Mouse (Mus musculus) WW6 (cell line): ENCODE measurements around the gene 2810408A11Rik.
"Not testable (repeated sequence)": the region's sequence is repeated elsewhere in the genome, so short reads cannot be mapped to it uniquely, and the experiment has no call there.

Experiments used
- DNase-seq: peaks from one replicate; pipeline ENCODE4 v3.0.0-alpha.2; 2013; ENCODE audit warnings: low read depth, low spot score

Gene 2810408A11Rik

DNA sequence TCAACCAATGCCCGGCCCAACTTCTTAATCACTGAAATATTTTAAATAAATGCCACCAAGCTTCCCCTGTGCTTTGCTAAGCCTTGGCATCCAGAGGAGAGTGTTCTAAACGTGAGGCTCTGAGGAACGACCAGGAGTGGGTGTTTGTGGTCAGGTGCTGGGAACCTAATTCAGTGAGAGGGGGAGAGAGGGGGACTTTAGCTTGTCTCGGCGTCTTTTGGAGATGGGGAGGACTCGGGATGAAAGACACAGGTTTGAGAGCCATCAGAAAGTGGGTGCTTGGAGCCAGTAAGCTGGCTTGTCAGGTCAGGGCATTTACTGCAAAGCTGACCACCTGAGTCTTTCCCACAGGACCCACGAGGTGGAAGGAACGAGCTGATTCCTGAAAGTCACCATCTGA, 31.0 kb upstream of the 2810408A11Rik start:
- no peak for DNase-seq

DNA sequence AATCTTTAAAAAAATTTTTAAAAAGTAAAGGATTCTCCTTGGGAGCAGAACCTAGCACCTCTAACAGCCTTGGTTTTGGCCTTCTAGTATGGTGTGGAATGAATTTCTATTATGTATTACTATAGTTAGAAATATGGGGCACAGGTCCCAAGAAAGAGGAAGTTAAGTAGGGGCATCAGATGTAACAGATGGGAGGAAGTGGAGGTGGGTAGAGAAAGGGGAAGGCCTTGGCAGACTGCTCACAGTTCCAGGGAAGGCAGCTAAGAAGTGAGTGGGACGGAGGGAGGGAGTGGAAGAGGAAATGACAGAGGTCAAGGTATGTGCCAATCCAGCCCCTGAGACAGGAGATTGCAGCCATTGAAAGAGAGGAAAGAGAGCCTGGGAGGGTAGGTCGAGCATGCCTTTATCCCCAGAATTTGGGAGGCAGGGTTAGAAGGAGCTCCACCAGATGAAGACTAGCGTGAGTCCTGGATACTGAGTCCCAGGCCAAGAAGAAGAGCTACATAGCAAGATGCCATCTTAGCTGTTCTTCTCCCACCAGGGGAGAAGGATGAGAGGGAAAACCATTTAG, 30.3 kb upstream of the 2810408A11Rik start:
- no peak for DNase-seq

DNA sequence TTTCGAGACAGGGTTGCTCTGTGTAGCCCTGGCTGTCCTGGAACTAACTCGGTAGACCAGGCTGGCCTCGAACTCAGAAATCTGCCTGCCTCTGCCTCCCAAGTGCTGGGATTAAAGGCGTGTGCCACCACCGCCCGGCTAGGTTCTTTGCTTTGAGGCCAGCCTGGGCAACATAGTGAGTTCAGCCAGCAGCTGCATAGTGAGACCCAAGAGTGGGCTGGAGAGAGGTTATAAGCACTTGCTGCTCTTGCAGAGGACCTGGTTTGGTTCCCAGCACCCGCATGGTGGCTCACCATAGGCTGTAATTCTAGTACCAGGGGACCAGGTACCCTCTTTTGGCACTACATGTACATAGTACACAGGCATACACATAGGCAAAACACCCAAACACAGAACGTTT, 29.4 kb upstream of the 2810408A11Rik start:
- DNase-seq = not testable (repeated sequence)

DNA sequence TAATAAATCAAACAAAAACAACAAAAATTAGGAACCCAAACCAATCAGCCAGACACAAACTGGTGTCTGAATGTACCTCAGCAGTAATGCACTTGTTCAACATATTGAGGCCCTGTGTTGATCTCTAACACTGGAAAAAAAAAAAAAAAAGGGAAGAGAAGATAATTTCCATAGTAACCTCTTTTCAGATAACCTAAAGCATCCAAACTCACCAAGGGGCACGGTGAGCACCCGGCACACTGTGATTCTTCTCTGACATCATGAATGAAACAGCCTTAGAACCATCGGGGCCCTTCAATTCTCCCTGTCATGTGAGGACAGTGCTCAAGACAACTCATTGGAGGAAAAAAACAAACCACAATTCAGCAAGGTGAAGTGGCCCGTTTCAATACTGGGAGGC, 28.9 kb upstream of the 2810408A11Rik start:
- DNase-seq = no peak

DNA sequence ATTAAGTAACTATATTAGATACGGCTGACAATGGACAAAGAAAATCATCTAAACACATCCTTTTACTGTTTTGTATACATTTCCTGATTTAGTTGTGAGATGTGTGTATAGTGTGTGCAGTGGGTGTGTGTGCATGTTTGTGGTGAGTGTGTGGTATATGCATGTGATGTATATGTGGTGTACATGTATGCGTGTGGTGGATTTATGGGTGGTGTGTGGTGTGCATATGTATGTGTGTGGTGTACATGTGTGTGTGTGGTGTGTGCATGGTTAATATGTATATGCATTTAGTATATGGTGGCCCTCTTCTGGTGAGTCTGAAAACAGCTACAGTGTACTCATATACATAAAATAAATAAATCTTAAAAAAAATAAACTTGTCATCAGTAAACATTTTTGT, 26.7 kb upstream of the 2810408A11Rik start:
- DNase-seq = no peak

DNA sequence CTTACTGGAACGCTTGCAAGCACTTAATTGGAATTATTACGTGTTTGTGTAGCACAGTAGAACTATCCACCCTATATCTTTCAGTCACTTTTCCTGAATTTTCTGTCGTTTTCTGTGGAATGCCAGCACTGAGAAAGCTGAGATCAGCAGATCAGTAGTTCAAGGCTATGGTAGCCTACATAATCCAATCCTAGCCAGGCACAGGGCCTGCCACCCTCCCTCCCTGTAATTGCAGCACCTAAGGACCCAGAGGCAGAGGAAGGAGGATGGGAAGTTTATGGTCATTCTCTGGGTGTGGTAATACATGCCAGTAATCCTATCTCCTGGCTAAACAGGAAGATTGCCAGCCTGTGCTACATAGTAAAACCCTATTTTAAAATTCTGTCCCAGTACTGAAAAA, 22.0 kb upstream of the 2810408A11Rik start:
- DNase-seq = no peak

DNA sequence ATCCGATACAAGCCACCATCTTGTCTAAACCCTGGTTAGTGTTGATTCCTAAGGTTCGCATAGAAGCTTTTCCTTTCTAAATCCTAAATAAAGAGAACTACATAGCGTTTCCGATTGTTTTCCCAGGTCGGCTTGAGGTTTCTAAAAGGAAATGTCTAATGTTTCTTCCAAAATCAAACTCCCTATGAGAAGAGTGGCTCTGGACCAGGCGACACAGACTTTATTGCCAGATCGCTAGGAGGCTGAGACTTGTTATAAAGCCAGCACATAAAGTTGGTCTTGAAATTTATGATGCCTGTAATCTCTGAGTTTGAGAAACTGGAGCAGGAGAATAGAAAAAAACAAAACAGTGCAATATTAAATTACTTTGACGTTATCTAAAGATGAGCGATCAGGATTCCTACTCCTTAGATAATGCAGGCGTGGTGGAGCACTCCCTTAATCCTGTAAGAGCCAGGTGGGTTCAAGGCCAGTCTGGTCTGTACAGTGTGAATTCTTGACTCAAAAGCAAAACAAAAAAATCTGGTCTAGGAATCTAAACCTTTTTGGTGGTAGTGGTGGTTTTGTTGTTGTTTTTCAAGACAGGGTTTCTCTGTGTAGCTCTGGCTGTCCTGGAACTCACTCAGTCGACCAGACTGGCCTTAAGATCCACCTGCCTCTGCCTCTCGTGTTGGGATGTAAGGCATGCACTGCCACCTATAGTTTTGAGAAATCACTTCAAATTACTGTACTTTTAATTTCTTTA, 21.4 kb upstream of the 2810408A11Rik start:
- DNase-seq = no peak

DNA sequence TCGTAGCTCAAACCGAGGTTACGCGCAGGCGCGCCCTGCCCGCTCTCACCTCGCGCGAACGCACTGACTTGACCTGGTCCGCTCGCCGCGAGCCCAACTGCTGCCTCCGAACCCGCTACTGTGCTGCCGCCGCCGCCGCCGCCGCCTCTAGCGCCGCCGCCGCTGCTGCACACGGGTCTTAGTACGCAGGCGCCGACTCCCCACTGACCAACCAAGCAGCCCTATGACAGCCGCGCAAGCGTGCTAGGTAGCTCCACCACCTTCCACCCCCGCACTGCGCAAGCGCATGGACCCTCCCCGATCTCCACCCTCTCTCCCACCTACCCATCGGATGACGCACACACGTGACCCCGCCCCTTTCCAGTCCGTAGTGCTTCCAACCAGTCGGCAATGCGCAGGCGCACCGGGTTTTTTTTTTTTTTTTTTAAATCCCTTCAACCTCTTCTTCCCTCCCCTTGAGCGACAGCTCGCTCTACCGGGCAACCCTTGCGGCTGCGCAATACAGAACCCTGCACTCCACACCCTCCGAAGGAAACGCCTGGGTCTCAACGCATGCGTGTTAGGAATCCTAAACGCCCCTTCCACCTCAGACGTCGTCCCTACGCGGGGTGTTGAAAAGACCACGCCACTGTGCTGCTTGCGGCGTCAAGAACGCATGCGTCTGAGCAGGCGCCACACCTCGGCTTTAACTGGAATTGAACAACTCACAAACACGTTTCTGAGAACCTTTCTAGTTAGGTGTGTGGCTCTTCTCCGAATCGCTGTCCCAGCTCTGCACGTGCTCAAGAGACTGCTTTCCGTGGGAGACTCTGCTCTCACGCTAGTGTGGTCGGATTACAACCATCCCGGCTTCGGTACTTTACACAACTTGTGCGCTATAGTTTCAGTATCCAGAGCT, 20.6 kb upstream of the 2810408A11Rik start, which contains the start of gene Eif5a:
Eif5a (minus strand) TSS at position 845 of the 898 bp plus-strand sequence.
- DNase-seq = peak; percentile 100

DNA sequence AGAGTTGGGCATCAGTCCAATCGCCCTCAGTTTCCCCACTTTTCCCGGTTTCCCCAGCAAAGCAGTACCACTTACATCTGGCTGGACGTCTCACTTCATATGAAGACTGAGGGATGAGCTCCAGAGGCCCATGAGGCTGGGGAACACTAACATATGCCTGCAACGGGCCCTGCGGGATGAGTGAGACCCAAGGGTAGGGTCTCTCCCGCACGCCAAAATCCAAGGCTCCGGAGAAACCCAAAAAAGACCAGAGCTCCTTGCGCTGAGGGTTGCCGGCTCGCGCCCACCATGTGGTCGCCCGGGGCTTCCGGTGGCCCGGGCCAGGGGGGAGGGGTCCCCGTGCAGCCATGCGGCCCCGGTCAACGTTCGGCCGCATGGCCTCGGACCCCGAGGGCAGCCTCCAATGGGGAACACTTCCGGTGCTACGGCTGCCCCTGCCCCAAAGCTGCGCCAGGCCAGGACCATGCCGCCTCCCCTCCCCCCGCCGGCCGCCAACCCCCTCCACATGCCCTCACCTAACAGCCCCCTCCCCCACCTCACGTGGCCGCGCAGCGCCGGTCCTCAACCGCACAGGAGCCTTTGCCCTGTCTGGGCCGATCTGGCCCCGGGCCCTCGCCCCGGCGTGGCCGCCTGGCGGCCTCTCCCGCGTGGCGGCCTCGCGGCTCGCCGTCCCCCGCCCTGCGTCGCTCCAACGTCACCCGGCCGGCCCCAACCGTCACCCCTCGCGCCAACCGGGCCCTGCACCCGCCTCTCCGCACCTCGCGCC, 19.7 kb upstream of the 2810408A11Rik start:
- no peak for DNase-seq

DNA sequence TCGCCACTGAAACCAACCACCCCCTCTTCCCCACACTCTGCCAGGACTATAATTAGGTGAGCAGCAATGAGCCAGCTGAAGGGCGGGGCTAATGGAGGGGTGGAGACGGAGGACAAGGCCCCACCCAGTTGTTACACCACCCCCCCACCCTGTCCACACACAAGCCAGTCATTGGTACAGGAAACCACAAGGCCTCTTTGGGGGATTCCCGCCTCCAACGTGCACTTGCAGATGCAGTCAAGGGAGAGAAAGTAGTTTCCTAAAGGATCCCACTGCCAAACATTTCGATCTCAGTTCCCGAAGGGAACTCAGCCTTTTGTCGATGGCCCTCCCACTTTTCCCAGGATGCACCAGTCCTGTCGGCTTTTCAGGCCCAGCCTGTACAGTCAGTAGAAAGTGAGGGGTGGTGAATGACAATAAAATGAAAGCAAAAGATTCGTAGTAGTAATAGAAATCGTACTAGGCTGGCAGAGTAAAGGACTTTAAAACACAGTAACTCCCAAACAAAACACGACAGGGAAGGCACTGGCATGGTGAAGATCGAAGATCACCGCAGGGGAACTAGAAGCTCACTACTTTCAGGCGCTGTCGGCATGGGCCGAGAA, 19.0 kb upstream of the 2810408A11Rik start:
- DNase-seq = no peak

DNA sequence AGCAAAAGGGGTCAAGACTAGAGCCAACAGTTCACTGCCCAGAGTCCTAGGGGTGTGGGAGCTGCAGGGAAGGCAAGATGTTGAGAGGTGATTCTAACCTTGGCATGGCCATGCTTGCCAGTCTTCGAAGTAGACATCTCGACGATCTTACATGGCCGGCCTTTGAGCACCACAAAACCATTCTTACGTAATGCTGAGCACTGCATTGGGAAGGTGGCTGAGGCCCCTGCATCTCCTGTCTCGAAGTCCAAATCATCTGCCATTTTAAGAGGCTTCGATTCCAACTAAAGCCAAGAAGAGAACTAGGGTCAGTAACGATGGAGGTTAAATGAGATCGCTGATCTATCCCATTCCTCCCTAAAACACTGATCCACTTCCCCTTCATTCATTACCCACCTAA, 18.3 kb upstream of the 2810408A11Rik start:
- no peak for DNase-seq

DNA sequence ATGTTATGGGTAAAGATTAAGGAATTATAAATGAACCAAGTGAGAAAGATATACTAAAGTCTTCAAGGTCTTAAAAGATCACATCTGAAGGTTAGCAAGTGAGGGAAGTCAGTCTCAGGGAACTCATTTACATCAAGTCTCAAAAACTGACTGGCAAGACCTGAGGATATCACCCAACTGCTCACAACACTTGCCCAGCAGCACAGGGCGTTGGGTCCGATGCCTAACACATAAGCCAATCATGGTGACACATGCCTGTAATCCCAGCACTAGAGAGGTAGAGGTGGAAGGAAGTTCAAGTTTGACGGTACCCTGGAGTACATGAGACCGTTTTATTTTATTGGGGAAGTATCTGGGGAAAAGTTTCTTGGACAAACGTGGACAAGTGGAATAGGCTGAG, 17.3 kb upstream of the 2810408A11Rik start:
- DNase-seq = no peak

DNA sequence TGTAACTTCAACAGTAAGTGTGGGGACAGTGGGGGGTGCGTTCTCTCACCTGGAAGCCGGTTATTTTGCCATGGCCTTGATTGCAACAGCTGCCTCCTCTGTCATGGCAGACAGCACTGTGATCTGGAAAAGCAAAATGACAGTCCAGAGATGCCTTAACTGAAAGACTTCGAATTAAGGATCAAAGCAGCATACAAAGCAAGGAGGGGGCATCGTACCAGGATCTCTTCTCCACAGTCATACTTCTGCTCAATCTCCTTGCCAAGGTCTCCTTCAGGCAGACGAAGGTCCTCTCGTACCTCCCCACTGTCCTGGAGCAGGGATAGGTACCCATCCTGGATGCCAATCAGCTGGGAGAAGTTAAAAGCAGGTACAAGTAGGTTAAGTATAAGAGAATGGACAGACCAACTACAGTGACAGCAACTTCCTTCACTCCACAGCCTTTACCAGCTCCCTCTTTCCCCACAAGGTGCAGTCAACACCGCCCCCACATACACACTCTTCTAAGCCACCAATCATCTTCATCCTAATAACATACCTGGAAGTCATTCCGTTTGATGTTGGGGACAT, 16.7 kb upstream of the 2810408A11Rik start:
- DNase-seq = no peak

DNA sequence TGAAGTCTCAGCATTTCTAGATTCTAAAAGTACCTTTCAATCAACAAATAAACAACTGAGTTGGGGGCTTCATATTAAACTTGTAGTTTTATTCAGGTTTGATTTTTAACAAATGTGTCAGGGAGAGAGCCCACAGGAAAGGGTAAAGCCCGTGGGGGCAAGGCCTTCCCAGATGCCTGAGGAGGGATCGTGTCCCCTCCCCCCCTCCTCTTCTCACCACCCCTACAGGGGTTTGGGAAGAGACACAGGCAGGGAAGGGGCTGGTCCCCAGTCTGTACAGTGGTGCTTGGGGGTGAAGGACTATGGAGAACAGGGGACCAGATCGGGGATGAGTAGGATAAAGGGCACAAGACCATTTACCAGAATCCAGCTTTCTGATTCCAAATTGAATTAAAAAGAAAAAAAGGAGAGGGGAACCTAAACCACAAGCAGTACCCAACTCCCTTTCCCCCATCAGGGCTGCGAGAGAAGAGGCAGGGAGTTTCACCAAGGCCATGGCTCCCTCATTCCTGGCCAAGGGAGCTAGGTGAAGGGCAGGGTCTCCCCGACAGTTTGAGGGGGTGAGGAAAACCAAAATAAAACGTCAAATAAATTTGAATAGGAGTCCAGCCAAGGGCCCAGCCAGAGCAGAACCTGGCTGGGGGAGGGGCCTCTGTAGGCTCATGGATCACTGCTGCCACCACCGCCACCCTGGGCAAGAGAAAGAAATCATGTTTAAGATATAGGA, 16.0 kb upstream of the 2810408A11Rik start:
- not testable (repeated sequence) for DNase-seq

DNA sequence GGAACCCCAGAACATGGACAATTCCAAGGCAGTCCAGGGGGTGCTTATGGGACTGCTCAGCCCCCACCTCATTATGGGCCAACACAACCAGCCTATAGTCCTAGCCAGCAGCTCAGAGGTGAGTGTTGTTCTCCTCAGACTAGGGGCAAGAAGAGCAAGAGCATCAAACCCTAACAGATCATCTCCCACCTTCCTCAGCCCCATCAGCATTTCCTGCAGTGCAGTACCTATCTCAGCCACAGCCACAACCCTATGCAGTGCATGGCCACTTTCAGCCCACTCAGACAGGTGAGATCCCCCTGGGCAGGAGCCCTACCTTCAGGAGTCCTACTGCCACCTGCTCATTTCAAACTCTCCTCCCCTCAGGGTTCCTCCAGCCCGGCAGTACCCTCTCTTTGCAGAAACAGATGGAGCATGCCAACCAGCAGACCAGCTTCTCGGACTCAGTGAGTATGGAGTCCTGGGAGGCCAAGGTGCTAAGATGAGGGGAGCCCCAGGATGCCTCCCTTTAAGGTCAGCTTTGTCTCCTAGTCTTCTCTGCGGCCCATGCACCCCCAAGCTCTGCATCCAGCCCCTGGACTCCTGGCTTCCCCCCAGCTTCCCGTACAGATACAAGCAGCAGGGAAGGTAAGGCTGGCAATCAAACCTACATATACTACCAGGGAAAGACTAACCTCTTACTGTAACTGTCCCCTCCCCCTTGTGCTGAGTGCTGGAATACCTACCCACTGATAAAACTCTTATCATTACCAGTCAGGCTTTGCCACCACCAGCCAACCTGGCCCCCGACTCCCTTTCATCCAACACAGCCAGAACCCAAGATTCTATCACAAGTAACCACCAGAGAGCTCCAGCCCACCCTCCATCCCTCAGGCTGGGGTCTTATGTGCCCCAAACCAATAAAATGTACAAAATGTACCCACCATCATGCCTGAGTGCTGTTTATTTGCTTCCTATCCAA, 15.2 kb upstream of the 2810408A11Rik start:
- no peak for DNase-seq

DNA sequence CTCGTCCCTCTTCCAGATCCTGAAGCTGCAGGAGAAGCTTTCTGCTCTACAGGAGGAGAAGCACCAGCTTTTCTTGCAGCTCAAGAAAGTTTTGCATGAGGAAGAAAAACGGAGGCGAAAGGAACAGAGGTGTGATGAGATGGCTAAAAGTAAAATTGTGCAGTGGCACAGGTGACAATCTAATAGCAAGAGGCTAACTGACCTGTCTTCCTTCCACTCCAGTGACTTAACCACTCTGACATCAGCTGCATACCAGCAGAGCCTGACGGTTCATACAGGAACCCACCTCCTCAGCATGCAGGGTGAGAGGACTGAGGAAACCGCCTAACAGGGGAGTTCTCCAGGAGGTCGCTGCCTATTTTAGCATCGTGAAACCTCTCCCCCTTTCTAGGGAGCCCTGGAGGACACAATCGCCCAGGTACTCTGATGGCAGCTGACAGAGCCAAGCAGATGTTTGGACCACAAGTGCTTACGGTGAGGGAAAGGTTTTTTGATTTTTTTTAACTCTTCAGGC, 14.2 kb upstream of the 2810408A11Rik start:
- DNase-seq = no peak

DNA sequence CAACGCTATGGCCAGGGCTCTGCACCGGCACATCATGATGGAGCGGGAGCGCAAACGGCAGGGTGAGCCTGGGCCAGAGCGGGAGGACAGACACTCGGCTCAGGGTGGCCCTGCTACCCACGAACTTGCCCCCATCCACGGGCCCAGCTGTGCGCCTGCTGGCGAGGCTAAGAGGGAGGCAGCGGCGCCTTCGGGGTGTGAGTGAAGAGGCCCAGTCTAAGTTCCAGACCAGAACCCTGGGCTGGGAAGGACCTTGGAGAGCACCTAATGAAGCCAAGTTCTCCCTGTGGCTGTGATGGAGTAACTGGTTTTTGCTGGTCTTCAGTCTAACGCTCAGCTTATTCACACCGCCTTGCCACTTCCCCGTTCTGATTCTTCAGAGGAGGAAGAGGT, 13.6 kb upstream of the 2810408A11Rik start:
- no peak for DNase-seq

DNA sequence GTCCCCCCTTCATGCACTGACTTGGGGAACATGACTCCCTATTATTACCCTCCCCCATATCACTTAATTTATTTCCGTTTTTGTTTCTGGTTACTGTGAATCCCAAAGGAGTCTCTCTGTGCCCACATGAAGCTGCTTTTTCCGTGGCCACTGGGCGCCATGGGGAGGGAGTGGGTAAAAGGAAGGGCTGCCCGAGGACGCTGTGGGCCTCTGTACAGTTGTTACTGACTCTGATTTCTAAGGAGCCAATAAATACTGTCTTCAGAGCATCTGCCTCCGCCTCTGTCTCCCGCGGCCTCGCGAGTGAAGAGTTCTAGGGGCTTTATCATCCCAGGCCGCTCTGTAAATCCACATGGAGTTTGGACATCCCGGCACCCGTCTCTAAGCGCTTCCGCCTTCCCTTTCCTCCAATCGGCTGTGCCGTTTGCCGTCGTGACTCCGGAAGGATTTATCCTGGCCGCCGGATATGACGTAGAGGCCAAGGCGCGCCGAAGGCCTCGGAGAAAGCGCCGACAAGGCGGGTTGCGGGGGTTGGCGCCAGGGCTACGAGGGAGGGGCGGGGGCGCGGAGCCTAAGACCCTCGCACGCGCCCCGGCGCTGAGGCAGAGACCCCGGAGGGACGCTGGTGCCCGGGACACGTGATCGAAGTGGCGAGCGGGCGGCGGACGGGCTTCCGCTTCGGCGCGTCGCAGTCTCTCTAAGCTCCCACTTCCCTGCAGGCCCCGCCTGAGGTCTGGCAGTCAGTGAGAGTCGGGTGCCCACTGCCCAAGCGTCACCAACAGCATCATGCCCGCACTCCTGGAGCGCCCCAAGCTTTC, 13.0 kb upstream of the 2810408A11Rik start, which contains the start of gene Gps2:
Gps2 (plus strand) TSS at position 335 of the 818 bp plus-strand sequence.
- DNase-seq = peak; percentile 93
